8 mouse cellular contexts compared by ENCODE assay signal in the genomic region with DNA sequence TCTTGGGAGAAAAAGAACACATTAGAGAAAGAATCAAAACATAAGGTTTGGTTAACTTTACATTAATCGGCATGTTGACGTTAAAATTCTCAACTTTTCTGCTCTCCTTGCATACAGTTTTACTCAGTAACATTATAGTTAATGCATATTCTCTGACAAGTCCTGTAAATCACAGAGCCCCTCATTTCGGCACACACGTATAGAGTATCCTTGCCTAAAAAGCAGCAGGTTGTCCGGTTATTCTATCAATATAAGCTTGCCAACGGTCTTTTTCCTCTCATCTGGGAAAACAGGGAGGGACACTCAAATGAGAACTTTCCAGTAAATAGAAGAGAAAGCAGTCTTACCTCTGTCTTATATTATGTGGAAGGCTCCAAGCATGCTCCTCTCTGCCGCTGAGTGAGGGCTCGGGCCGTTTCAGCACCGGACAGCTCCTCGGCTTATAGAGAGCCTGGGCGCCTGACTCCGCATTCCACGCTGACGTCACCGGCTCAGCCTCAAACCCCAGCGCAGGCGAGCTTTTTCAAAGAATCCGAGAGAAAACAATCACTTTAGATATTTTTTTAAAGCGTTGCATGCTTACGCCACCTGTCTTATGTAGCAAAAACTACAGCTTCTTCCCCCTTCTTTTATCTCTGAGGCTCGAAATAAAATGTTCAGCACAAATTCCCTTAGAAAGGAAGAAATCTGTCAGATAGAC. TPM values are rescaled to one million over a fixed set of nuclear protein-coding genes. Genes with fewer than 3 reads are reported as not detected.
A peak's percentile ranks its signal among the peaks of the same experiment; 100 is the strongest.
DNase-seq lines count a peak whose midpoint lies in the region; ATAC-seq and TF ChIP-seq lines count a peak whose summit lies in the region.

A gene (minus strand): TSS at position 512 of the 700 bp plus-strand sequence.

- H3K4me2 ChIP-seq in heart, embryonic 14.5 days (ENCODE audit: low read length), result peak within 1 kb of the TSS; percentile 48
- peak within 1 kb of the TSS; percentile 27 for H3K4me2 ChIP-seq in kidney, embryonic 15.5 days
- H3K4me2 ChIP-seq in limb, embryonic 12.5 days, result no peak within 1 kb of the TSS
- H3K4me2 ChIP-seq in myocyte (ENCODE audit: low read depth), result no peak within 1 kb of the TSS

- H3K36me3 ChIP-seq in C2C12 (ENCODE audit: control insufficient read depth, insufficient read depth), result no peaks in the 10 kb centered on the region
- H3K36me3 ChIP-seq in heart, embryonic 14.5 days (ENCODE audit: control insufficient read depth, insufficient read depth, low read length), result no peaks in the 10 kb centered on the region
- no peaks in the 10 kb centered on the region for H3K36me3 ChIP-seq in kidney, embryonic 15.5 days
- H3K36me3 ChIP-seq in limb, embryonic 12.5 days, result no peaks in the 10 kb centered on the region
- H3K36me3 ChIP-seq in myocyte (ENCODE audit: control insufficient read depth, insufficient read depth), result no peaks in the 10 kb centered on the region

- ATAC-seq in heart, embryonic 14.5 days (ENCODE audit: insufficient number of reproducible peaks, insufficient read depth, low FRiP score, low read depth), result no peak
- ATAC-seq in kidney, embryonic 15.5 days (replicated peaks; ENCODE audit: low FRiP score), result peak; percentile 97
- peak; percentile 91; the same call in 1 of the 2 replicates for ATAC-seq in limb, embryonic 12.5 days (ENCODE audit: insufficient number of reproducible peaks, insufficient read depth, low FRiP score, low TSS enrichment, low read depth)

- H3K4me1 ChIP-seq in heart, embryonic 14.5 days (ENCODE audit: control insufficient read depth in 2 of 2, insufficient read depth in 2 of 2, low read length in 2 of 2), result 0 out of 4 replicates have a peak, but pooled peaks cover 0 to 3% of the 10 kb centered on the region in 2 experiments
- H3K4me1 ChIP-seq in kidney, embryonic 15.5 days, result no peaks in the 10 kb centered on the region
- H3K4me1 ChIP-seq in limb, embryonic 12.5 days (replicated peaks), result no peaks in the 10 kb centered on the region

- no peak for TF ChIP-seq CTCF in C2C12 (IDR thresholded peaks at IDR 0.05; ENCODE audit: control insufficient read depth, insufficient read depth, insufficient read length)
- TF ChIP-seq CTCF in brain, embryonic 14.5 days (IDR thresholded peaks at IDR 0.05; ENCODE audit: borderline replicate concordance, extremely low read depth, insufficient read depth, insufficient read length), result 0 out of 2 replicates have a peak, but pooled peaks have one; percentile 26

- H3K9me3 ChIP-seq in heart, embryonic 14.5 days (ENCODE audit: control insufficient read depth, low read length), result no peaks in the 10 kb centered on the region
- no peaks in the 10 kb centered on the region for H3K9me3 ChIP-seq in kidney, embryonic 15.5 days (replicated peaks)
- H3K9me3 ChIP-seq in limb, embryonic 12.5 days, result no peaks in the 10 kb centered on the region

- TF ChIP-seq POLR2A in brain, embryonic 14.5 days (IDR thresholded peaks at IDR 0.05; ENCODE audit: borderline replicate concordance, extremely low read depth, insufficient read depth, insufficient read length, poor library complexity, severe bottlenecking), result no peak
- no peak for TF ChIP-seq POLR2A in myocyte (IDR thresholded peaks at IDR 0.05; ENCODE audit: insufficient read length, low read depth)

- H3ac ChIP-seq in C2C12 (ENCODE audit: control insufficient read depth, insufficient read length, low read depth) (no peak within 1 kb of the TSS), myocyte (ENCODE audit: control insufficient read depth, insufficient read length) (no peak within 1 kb of the TSS)

- no peak within 1 kb of the TSS for H3K9ac ChIP-seq in heart, embryonic 14.5 days (ENCODE audit: low read length)
- H3K9ac ChIP-seq in kidney, embryonic 15.5 days, result no peak within 1 kb of the TSS
- H3K9ac ChIP-seq in limb, embryonic 12.5 days (replicated peaks), result no peak within 1 kb of the TSS

- no peaks in the 10 kb centered on the region for H3K79me3 ChIP-seq in C2C12 (ENCODE audit: low read depth)

- H3K27ac ChIP-seq in heart, embryonic 14.5 days (replicated peaks in 1 of 2; ENCODE audit: control insufficient read depth in 1 of 2, insufficient read depth in 1 of 2, low read depth in 2 of 2, low read length in 2 of 2), result no peak within 1 kb of the TSS
- no peak within 1 kb of the TSS for H3K27ac ChIP-seq in kidney, embryonic 15.5 days
- H3K27ac ChIP-seq in limb, embryonic 12.5 days, result no peak within 1 kb of the TSS

- H3K27me3 ChIP-seq in C2C12 (ENCODE audit: control insufficient read depth, insufficient read depth, insufficient read length) (no peaks in the 10 kb centered on the region), myocyte (ENCODE audit: control insufficient read depth, insufficient read depth, insufficient read length) (no peaks in the 10 kb centered on the region)
- no peaks in the 10 kb centered on the region for H3K27me3 ChIP-seq in heart, embryonic 14.5 days (ENCODE audit: control insufficient read depth, insufficient read depth, low read length)
- no peaks in the 10 kb centered on the region for H3K27me3 ChIP-seq in kidney, embryonic 15.5 days
- H3K27me3 ChIP-seq in limb, embryonic 12.5 days, result no peaks in the 10 kb centered on the region

- peak; percentile 95 for DNase-seq in brain, embryonic 14.5 days (ENCODE audit: low read depth)
- DNase-seq in fibroblast of lung, adult 2 months (ENCODE audit: low read depth), result peak; percentile 59
- peak; percentile 93 for DNase-seq in testis, postnatal 10 days (ENCODE audit: low spot score)

- H3K79me2 ChIP-seq in C2C12 (ENCODE audit: control insufficient read depth, insufficient read depth) (no peaks in the 10 kb centered on the region), myocyte (ENCODE audit: control insufficient read depth, insufficient read depth) (no peaks in the 10 kb centered on the region)

- 13% methylated on average over 22 of the region's 22 CpGs for WGBS in heart, embryonic 14.5 days
- 14% methylated on average over 22 of the region's 22 CpGs for WGBS in kidney, embryonic 15.5 days
- WGBS in limb, embryonic 12.5 days, result 16% methylated on average over 22 of the region's 22 CpGs

- H3K4me3 ChIP-seq in C2C12 (ENCODE audit: insufficient read depth, poor library complexity, severe bottlenecking) (no peak within 1 kb of the TSS), myocyte (no peak within 1 kb of the TSS)
- H3K4me3 ChIP-seq in heart, embryonic 14.5 days (ENCODE audit: control insufficient read depth in 1 of 2, insufficient read depth in 1 of 2, low read depth in 1 of 2, low read length in 2 of 2), result no peak within 1 kb of the TSS
- H3K4me3 ChIP-seq in kidney, embryonic 15.5 days (replicated peaks), result no peak within 1 kb of the TSS
- no peak within 1 kb of the TSS for H3K4me3 ChIP-seq in limb, embryonic 12.5 days (replicated peaks)

TF ChIP-seq in C2C12, 6 proteins besides CTCF, POLR2A, EP300 and RAD21:
- TF ChIP-seq MAX (IDR thresholded peaks at IDR 0.05) (peak; percentile 26), MYOG (IDR thresholded peaks at IDR 0.05; ENCODE audit: control insufficient read depth, extremely low read depth, insufficient read length) (no peak), MYOD1 (IDR thresholded peaks at IDR 0.05; ENCODE audit: control insufficient read depth, insufficient read length, low read depth) (no peak), USF1 (IDR thresholded peaks at IDR 0.05; ENCODE audit: low read depth) (no peak), FOSL1 (IDR thresholded peaks at IDR 0.05; ENCODE audit: insufficient read depth, low read length, poor library complexity, severe bottlenecking) (no peak), CEBPB (IDR thresholded peaks at IDR 0.05; ENCODE audit: low read depth) (no peak)

TF ChIP-seq in myocyte, 11 proteins besides CTCF, POLR2A, EP300 and RAD21:
- peak in 1 of 3 experiments; percentile 33 for TF ChIP-seq MYOG (IDR thresholded peaks at IDR 0.05; ENCODE audit: control insufficient read depth in 1 of 3, insufficient read depth in 1 of 3, insufficient read length in 2 of 3, low read depth in 2 of 3)
- no peak for TF ChIP-seq TCF3 (IDR thresholded peaks at IDR 0.05; ENCODE audit: insufficient read length, low read depth)
- peak; percentile 94 for TF ChIP-seq REST (IDR thresholded peaks at IDR 0.05; ENCODE audit: insufficient read depth, insufficient read length)
- TF ChIP-seq CEBPB (IDR thresholded peaks at IDR 0.05; ENCODE audit: insufficient read depth, poor library complexity, severe bottlenecking), result no peak

RNA-seq across cellular contexts. Expression of the gene that starts here (rescaled TPM):
- polyA plus RNA-seq in C2C12 (2012; fragmentation: generic; extraction: Trizol) (not detected), myocyte (2012; fragmentation: generic; extraction: Trizol) (not detected)
- 32.4 and 55.7 TPM in 2 replicates for polyA plus RNA-seq in brain, embryonic 14.5 days (2012; rRNA removed)
- polyA plus RNA-seq in heart, embryonic 14.5 days (2014; fragmentation: Nextera tagmentation; extraction: Ambion mirVana), result 0.18 and 0.23 TPM in 2 replicates
- polyA plus RNA-seq in kidney, embryonic 15.5 days (2015; fragmentation: Nextera tagmentation; extraction: Ambion mirVana), result 1.2 and 4.9 TPM in 2 replicates
- polyA plus RNA-seq in limb, embryonic 12.5 days (2016; fragmentation: Nextera tagmentation; extraction: Ambion mirVana), result 0.15 and 0.22 TPM in 2 replicates

Comparison
In these comparisons a context has a peak if more than half of its experiments do, and no peak if none do; other contexts are left out.
1. Peak in ATAC-seq in limb, embryonic 12.5 days; RNA of the gene not detected or under 1 TPM.
2. H3K4me2 ChIP-seq: peak in heart, embryonic 14.5 days (single experiment) and kidney, embryonic 15.5 days (single experiment); none in limb, embryonic 12.5 days (single experiment) and myocyte (single experiment).
3. Peak in every context shown above with its lines, with median percentiles within 50 percentile points of each other: DNase-seq.